Mouse (Mus musculus): ENCODE measurements at regions not wholly inside any gene's neighbourhood (a gene's known extent, or its start where the extent isn't known, plus 50 kb on each side); places are given as distances from the start of the nearest gene placed in this dataset.

DNA sequence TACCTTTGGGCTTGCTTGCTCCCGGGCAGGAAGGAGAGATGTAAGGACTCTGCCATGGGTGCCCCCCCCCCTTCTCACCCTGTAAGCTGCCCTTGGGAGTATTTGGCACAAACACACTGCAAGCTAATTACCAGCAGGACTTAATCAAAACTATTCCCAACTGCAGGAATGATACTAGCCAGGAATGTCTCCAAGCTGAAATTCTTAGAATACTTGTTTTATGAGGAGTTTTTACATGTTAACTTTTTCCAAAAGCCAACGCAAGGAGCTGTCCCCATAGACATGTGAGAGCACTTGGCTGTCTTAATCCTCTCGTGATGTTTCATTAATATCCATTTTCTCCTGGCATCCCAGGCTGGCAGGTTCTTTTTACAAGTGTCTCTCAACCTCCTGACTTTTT lies 155.6 kb upstream of the Irx6 start:
- DNase-seq (ENCODE audit: inconsistent ontology term) = no peak

- no peak for DNase-seq (ENCODE audit: inconsistent ontology term)
Measured at GRCm38 (mm10) chr8:92522519-92522918, 151.6 kb upstream of the Irx6 start.

GRCm38 (mm10) chr8:92529756-92530155 lies 144.3 kb upstream of the Irx6 start:
- no peak for DNase-seq (ENCODE audit: inconsistent ontology term)

DNA sequence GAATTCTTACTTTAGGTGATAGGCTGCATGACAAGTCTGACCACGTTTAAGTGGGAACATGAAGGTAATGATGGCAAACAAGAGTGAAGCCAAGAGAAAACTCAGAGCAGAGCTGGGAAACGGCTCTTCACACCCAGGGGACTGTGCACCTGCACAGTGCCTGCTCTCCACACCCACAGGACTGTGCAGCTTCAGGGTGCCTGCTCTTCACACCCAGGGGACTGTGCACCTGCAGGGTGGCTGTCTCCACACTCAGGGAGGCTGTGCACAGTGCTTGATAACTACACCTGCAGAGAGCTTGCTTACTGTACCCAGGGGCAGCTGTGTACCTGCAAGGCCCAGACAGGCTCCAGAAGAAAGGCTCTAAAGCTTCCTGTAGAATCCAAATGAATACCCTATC lies 133.5 kb upstream of the Irx6 start:
- DNase-seq (ENCODE audit: inconsistent ontology term) = no peak

DNA sequence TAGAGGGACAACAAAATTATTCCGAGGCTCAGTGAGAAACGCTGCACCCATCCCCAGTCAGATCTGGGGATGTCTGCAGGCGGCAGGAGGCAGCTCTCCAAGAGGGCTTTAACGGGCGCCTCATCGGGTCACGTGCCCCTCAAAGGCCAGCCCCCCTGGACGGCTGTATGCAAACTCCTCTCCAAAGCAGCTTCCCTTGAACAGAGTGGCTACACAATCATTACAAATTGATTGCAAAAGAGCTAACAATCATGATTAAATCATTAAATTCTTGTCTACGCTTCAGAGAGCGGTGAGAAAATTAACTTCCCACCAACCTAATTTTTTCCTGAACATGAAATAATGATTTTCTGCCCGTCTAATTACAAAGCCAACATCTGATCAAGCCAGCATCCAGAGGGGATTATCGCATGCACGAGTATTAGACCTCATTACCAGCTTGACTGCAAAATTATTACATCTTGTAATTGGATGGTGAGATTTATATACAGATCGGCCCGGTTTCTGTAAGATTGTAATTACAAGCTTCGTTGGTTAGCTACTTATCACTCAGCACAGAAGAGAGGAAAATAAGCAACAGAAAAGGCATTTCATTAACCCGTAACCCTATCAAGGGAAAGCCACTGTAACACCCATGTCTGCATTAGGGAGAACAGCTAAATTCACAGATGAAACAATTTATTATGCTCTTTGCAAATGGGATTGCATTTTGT lies 128.6 kb upstream of the Irx6 start:
- DNase-seq (ENCODE audit: inconsistent ontology term) = peak; percentile 47

- no peak for DNase-seq (ENCODE audit: inconsistent ontology term)
Measured at GRCm38 (mm10) chr8:92555140-92555539, 118.9 kb upstream of the Irx6 start.

- DNase-seq (ENCODE audit: inconsistent ontology term) = no peak
Measured at GRCm38 (mm10) chr8:92555631-92556030, 118.5 kb upstream of the Irx6 start.

DNA sequence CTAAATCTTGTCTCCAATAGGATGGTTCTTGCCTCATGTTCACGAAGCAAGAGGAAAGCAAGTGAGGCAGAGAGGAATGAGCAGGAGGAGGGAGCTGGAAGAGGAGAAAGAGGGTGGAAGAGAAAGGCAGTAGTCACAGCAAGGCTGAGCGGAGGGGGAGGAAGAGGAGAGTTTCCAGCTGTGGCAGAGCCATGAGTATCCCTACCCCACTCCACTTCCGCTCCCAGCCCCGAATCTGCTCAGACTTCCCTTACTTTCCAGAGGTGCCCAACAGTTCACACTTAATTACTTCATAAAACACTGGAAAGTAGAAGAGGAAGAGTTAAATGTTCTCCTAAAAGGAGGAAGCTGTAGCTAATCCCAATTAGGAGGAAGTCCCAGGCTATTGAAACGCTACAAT lies 111.6 kb upstream of the Irx6 start:
- DNase-seq (ENCODE audit: inconsistent ontology term) = no peak

DNA sequence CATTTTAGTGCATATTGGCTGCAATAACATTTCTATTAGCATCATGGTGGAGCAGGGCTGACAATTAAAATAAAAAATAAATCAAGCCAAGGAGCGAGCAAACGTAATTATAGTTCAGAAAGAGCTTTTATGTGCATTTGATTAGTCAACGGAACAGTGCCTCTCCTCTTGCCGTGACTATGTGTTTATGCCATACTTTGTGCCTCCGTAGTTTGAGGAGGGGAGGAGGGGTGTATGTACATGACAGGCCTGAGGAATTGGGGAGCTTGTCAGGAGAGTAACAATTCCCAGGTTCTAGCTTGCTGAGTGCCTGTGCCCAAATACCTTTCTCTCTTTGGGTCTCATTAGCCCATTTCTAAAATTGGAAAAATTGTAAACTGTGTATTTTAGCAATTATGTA lies 111.1 kb upstream of the Irx6 start:
- DNase-seq (ENCODE audit: inconsistent ontology term) = no peak

GRCm38 (mm10) chr8:92569650-92570049 lies 104.4 kb upstream of the Irx6 start:
- peak; percentile 17 for DNase-seq (ENCODE audit: inconsistent ontology term)

- peak; percentile 10 for DNase-seq (ENCODE audit: inconsistent ontology term)
Measured at GRCm38 (mm10) chr8:92579446-92579845, 94.6 kb upstream of the Irx6 start.

GRCm38 (mm10) chr8:92581051-92581450 lies 93.0 kb upstream of the Irx6 start:
- no peak for DNase-seq (ENCODE audit: inconsistent ontology term)

GRCm38 (mm10) chr8:92600766-92601165 lies 73.3 kb upstream of the Irx6 start:
- DNase-seq (ENCODE audit: inconsistent ontology term) = no peak

DNA sequence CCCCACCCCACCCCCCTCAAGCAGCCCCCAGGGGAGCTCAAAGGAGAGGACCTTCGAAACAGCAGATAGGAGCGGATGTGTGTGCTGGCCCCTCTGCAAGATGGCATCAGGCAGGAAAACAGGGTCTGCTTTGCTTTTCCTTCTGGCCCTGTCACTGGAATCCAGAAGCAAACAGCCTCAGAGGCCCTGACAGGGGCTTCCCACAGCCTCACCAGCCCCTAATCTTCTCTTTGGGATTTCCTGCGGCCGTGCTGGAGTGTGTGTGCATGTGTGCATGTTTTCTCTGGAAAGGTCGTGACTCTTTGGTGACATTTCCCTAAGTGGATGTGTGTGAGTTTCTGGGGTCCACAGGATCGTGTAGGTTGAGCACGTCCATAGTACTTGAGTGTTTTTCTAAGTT lies 71.1 kb upstream of the Irx6 start:
- DNase-seq (ENCODE audit: inconsistent ontology term) = no peak

DNA sequence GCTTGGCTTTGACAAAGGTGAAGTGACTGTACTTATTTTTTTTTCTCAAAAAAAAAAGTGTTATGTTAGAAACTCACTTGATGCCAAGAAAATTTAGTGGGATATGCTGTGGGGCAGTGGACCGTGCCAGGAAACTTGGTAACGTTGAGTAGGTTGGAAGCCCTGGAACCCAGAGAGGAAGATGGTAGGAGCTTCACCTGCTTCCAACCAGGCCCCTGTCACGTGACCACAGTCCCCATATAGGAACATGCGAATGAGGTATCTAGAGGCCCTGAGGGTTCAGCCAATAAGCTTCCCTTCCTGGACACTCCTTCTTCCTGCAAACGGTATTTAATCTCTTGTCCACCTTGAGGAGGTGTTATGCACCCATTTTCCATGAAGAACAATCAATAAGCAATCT lies 68.5 kb upstream of the Irx6 start:
- no peak for DNase-seq (ENCODE audit: inconsistent ontology term)

GRCm38 (mm10) chr8:92607604-92608003 lies 66.5 kb upstream of the Irx6 start:
- DNase-seq (ENCODE audit: inconsistent ontology term) = no peak

DNA sequence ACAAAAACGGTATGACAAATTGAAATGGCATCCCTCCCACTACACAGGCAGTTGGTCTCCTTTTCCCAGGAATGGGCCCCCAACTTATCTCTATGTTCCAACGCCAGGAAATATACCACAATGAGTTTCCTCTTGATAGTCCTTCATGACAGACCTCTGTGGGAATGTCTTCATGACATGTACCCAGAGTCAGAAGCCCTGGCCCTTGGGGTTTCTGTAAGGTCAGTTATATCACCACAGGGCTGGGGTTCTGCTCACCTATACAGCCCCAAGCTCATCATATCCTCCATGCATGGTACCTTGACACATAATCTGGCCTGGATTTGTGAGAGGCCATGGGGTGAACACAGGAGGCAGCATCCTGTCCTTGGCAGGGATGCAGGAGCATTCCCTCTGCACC lies 64.2 kb upstream of the Irx6 start:
- no peak for DNase-seq (ENCODE audit: inconsistent ontology term)

- DNase-seq (ENCODE audit: inconsistent ontology term) = no peak
Measured at GRCm38 (mm10) chr8:92610487-92611059, 63.5 kb upstream of the Irx6 start.

DNA sequence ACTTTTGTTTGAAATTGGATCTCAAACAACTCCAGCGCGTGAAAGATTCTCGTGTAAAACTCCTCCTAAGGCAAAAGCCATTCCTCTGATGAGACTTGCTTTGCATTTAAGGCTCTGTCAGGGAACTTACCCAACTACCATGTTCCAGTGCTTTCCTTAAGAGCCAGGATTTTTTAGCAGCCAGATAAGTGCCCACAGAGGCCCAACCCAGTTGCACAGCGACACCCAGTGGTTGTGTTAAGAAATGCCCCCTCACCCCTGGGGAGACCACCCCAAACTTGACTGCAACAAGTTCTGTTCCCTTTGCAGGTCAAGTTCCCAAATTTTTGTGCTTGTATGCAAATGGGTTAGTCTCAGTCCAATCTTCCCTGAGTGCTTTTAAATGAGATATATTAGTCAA lies 60.6 kb upstream of the Irx6 start:
- DNase-seq (ENCODE audit: inconsistent ontology term) = no peak

DNA sequence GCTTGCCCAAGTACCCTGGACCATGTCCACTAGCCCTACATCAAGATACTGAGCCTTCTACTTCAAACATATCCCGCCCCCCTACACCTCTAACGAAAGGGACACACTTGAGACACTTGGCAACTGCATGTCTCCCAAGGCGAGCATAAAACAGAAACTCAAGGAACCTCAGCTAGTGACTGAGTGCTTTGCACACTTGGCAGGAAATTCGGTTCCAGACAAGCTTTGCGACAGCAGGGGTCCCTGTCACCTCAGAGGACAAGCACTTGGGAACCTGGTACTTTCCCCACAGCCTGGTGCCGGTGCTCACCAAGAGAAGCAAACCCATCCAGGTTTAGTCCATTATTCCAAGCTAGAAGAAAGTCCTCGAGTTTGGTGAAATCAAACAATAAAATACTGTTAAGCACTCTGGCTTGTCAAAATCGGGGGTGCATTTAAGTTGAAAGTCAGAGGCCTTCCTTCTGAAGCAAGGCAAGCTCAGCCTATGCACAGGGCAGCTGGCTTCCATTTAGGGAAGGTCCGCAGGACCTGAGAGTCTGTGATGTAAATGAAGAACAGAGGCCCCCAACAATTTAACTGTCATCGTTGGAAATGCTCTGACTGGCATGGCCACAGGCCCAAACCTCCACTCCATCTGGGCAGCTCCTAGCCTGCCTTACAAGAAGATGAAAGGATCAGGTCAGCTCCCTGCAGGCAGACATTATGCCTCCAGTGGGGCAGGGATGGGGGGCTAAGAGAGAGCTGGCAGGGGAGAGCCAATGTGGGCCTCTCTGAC lies 57.6 kb upstream of the Irx6 start:
- DNase-seq (ENCODE audit: inconsistent ontology term) = no peak

GRCm38 (mm10) chr8:92618281-92618680 lies 55.8 kb upstream of the Irx6 start:
- DNase-seq (ENCODE audit: inconsistent ontology term) = no peak
